Mouse (Mus musculus) kidney, embryonic 14.5 days (tissue): ENCODE results near the gene Ppp2r5c. TPM values are rescaled to one million over a fixed set of nuclear protein-coding genes. Genes with fewer than 3 reads are reported as not detected.

ENCODE experiments used
- ATAC-seq: fragments of 200-750 bp; cut with Nextera tagmentation; 2 replicates; pipeline ENCODE4 v1.8.0; 2017; ENCODE audit warnings: moderate number of reproducible peaks, mild to moderate bottlenecking, moderate TSS enrichment, moderate library complexity; ENCODE audit not compliant: low FRiP score, low TSS enrichment
- H3K27ac ChIP-seq: fragments of 300-500 bp; sonication (generic); 2 replicates; pipeline ENCODE4 v1.5.1; 2014; ENCODE audit warnings: low read depth, mild to moderate bottlenecking, low read length, moderate library complexity, mixed read lengths
- H3K27me3 ChIP-seq: fragments of 300-500 bp; sonication (generic); 2 replicates; pipeline ENCODE4 v1.6.1; 2014; ENCODE audit warnings: mild to moderate bottlenecking, low read length; ENCODE audit not compliant: control insufficient read depth, insufficient read depth
- H3K36me3 ChIP-seq: fragments of 300-500 bp; sonication (generic); 2 replicates; pipeline ENCODE4 v1.6.1; 2014; ENCODE audit warnings: low read length, mixed read lengths; ENCODE audit not compliant: control insufficient read depth, insufficient read depth
- H3K4me1 ChIP-seq: fragments of 300-500 bp; sonication (generic); 2 replicates; pipeline ENCODE4 v1.6.1; 2014; ENCODE audit warnings: low read length, mixed read lengths; ENCODE audit not compliant: control insufficient read depth, insufficient read depth
- H3K4me2 ChIP-seq: fragments of 300-500 bp; sonication (generic); replicated peaks from 2 replicates; pipeline ENCODE4 v1.6.1; 2014; ENCODE audit warnings: low read depth, mild to moderate bottlenecking, low read length
- H3K4me3 ChIP-seq: fragments of 300-500 bp; sonication (generic); 2 replicates; pipeline ENCODE4 v1.5.1; 2014; ENCODE audit warnings: mild to moderate bottlenecking, low read length
- H3K9ac ChIP-seq: fragments of 300-500 bp; sonication (generic); 2 replicates; pipeline ENCODE4 v1.6.1; 2014; ENCODE audit warnings: low read depth, mild to moderate bottlenecking, low read length, moderate library complexity
- H3K9me3 ChIP-seq: fragments of 300-500 bp; sonication (generic); 2 replicates; pipeline ENCODE4 v1.6.1; 2016; ENCODE audit warnings: low read length; ENCODE audit not compliant: control insufficient read depth
- WGBS: fragments of 180-500 bp; shearing (Covaris S2); extraction: QIAGEN DNeasy Blood & Tissue Kit; methylation state at CpG from one replicate; pipeline ENCODE4 v1.1.7; 2014; 5-methylcytosine and 5-hydroxymethylcytosine counted together
- polyA plus RNA-seq: library from polyadenylated mRNA; unstranded; fragments of >200 nt; fragmentation: Nextera tagmentation; extraction: Ambion mirVana; gene quantifications from 2 replicates; pipeline ENCODE4 v1.2.1, GENCODE M21; 2014

Gene Ppp2r5c
- polyA plus RNA-seq, 1 experiment from 2014 or later, result 160 TPM

- H3K4me1 ChIP-seq, result no peaks in the 10 kb centered on the region
- no peak for ATAC-seq
- H3K9me3 ChIP-seq, result no peaks in the 10 kb centered on the region
- no peak overlapping the region for H3K4me3 ChIP-seq
- H3K27me3 ChIP-seq, result no peaks in the 10 kb centered on the region
- no peak overlapping the region for H3K27ac ChIP-seq
- H3K36me3 ChIP-seq, result peaks cover 38% of the 10 kb centered on the region
- 89% methylated on average over 9 of the region's 9 CpGs for WGBS
- H3K9ac ChIP-seq, result no peak overlapping the region
- H3K4me2 ChIP-seq, result no peak overlapping the region
Observed at GRCm38 (mm10) chr12:110578333-110578732, 131.4 kb downstream of the Ppp2r5c start.

- H3K4me3 ChIP-seq, result no peak overlapping the region
- no peak overlapping the region for H3K9ac ChIP-seq
- no peaks in the 10 kb centered on the region for H3K36me3 ChIP-seq
- ATAC-seq, result no peak
- H3K4me2 ChIP-seq, result no peak overlapping the region
- H3K27me3 ChIP-seq, result no peaks in the 10 kb centered on the region
- H3K9me3 ChIP-seq, result no peaks in the 10 kb centered on the region
- H3K4me1 ChIP-seq, result peaks cover 6% of the 10 kb centered on the region; the same call in 1 of the 2 replicates
- 83% methylated on average over 6 of the region's 6 CpGs for WGBS
- no peak overlapping the region for H3K27ac ChIP-seq
Observed at GRCm38 (mm10) chr12:110588622-110589021, 141.7 kb downstream of the Ppp2r5c start.

GRCm38 (mm10) chr12:110590804-110591259 is 143.9 kb downstream of the Ppp2r5c start:
- Histone ChIP-seq H3K9me3 (no peaks in the 10 kb centered on the region), H3K4me3 (peak overlapping the region; percentile 82), H3K9ac (peak overlapping the region; percentile 89), H3K4me1 (peaks cover 6% of the 10 kb centered on the region; the same call in 1 of the 2 replicates), H3K27me3 (no peaks in the 10 kb centered on the region), H3K4me2 (peak overlapping the region; percentile 89), H3K36me3 (no peaks in the 10 kb centered on the region), H3K27ac (peak overlapping the region; percentile 94; the same call in 1 of the 2 replicates)
- peak; percentile 1; the same call in 1 of the 2 replicates for ATAC-seq
- WGBS, result under 1% methylated on average over 15 of the region's 15 CpGs

GRCm38 (mm10) chr12:110591260-110591883 is 144.5 kb downstream of the Ppp2r5c start:
- peak; percentile 97 for ATAC-seq
- Histone ChIP-seq H3K4me1 (peaks cover 6% of the 10 kb centered on the region; the same call in 1 of the 2 replicates), H3K27me3 (no peaks in the 10 kb centered on the region), H3K27ac (peak overlapping the region; percentile 94), H3K9me3 (no peaks in the 10 kb centered on the region), H3K36me3 (no peaks in the 10 kb centered on the region), H3K4me3 (peak overlapping the region; percentile 82), H3K4me2 (peak overlapping the region; percentile 89), H3K9ac (peak overlapping the region; percentile 89)
- under 1% methylated on average over 56 of the region's 56 CpGs for WGBS

- no peak for ATAC-seq
- Histone ChIP-seq H3K4me1 (peaks cover 11% of the 10 kb centered on the region; the same call in 1 of the 2 replicates), H3K27me3 (no peaks in the 10 kb centered on the region), H3K9me3 (no peaks in the 10 kb centered on the region), H3K9ac (no peak overlapping the region), H3K4me3 (no peak overlapping the region), H3K27ac (no peak overlapping the region), H3K4me2 (no peak overlapping the region), H3K36me3 (no peaks in the 10 kb centered on the region)
- WGBS, result 9% methylated on average over 7 of the region's 7 CpGs
Observed at GRCm38 (mm10) chr12:110598527-110598926, 151.6 kb downstream of the Ppp2r5c start.

GRCm38 (mm10) chr12:110599791-110600190 is 152.9 kb downstream of the Ppp2r5c start:
- Histone ChIP-seq H3K36me3 (no peaks in the 10 kb centered on the region; the same call in 1 of the 2 replicates), H3K9ac (no peak overlapping the region), H3K27me3 (no peaks in the 10 kb centered on the region), H3K9me3 (no peaks in the 10 kb centered on the region), H3K4me2 (no peak overlapping the region), H3K4me3 (no peak overlapping the region), H3K4me1 (peaks cover 11% of the 10 kb centered on the region; the same call in 1 of the 2 replicates), H3K27ac (no peak overlapping the region)
- no peak for ATAC-seq
- 71% methylated on average over 4 of the region's 4 CpGs for WGBS

GRCm38 (mm10) chr12:110600225-110600991 is 153.5 kb downstream of the Ppp2r5c start:
- Histone ChIP-seq H3K9ac (peak overlapping the region; percentile 32; the same call in 1 of the 2 replicates), H3K4me2 (peak overlapping the region; percentile 60), H3K36me3 (no peaks in the 10 kb centered on the region; the same call in 1 of the 2 replicates), H3K9me3 (no peaks in the 10 kb centered on the region), H3K4me3 (peak overlapping the region; percentile 99), H3K27ac (no peak overlapping the region), H3K27me3 (no peaks in the 10 kb centered on the region), H3K4me1 (peaks cover 11% of the 10 kb centered on the region; the same call in 1 of the 2 replicates)
- ATAC-seq, result peak; percentile 1; the same call in 1 of the 2 replicates
- WGBS, result 57% methylated on average over 13 of the region's 13 CpGs

- peaks cover 1% of the 10 kb centered on the region; the same call in 1 of the 2 replicates for H3K36me3 ChIP-seq
- peak within 1 kb of the TSS; percentile 94 for H3K27ac ChIP-seq
- peak within 1 kb of the TSS; percentile 96 for H3K9ac ChIP-seq
- H3K9me3 ChIP-seq, result no peaks in the 10 kb centered on the region
- H3K4me1 ChIP-seq, result peaks cover 11% of the 10 kb centered on the region; the same call in 1 of the 2 replicates
- peak within 1 kb of the TSS; percentile 74 for H3K4me2 ChIP-seq
- under 1% methylated on average over 99 of the region's 105 CpGs for WGBS
- ATAC-seq, result peak; percentile 95
- no peaks in the 10 kb centered on the region for H3K27me3 ChIP-seq
- peak within 1 kb of the TSS; percentile 99 for H3K4me3 ChIP-seq
Observed at GRCm38 (mm10) chr12:110601241-110602218, 154.6 kb downstream of the Ppp2r5c start, which contains the start of gene Dync1h1. Gene Dync1h1 (plus strand): TSS chr12:110601452.
